Mouse (Mus musculus): ENCODE measurements at regions not wholly inside any gene's neighbourhood (a gene's known extent, or its start where the extent isn't known, plus 50 kb on each side); places are given as distances from the start of the nearest gene placed in this dataset.

DNA sequence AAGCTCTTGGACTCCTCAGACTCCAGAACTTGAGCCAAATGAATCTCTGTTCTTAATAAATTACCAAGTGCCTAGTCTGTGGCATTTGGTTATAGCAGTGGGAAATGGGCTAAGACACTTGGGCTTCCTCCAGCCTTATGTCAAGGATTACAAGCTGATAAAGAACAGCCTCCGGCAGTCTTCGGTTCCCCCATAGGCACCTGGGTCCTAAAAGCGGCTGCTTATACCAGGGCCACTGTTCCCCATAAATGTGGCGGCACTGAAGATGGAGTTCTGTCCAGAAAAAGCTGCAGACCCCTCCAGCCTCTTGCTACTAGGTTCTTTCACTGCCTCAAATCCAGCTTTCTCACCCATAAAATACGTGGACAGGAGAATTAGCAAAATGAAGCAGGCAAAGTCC, 87.6 kb downstream of the Il9r start:
- Histone ChIP-seq H3K9ac (ENCODE audit: low read depth, low read length) (no peak overlapping the region), H3K4me1 (replicated peaks; ENCODE audit: control insufficient read depth, insufficient read depth, low read length) (no peaks in the 10 kb centered on the region), H3K36me3 (ENCODE audit: control insufficient read depth, insufficient read depth) (no peaks in the 10 kb centered on the region), H3K4me2 (replicated peaks; ENCODE audit: low read depth) (no peak overlapping the region), H3K9me3 (ENCODE audit: control insufficient read depth) (no peaks in the 10 kb centered on the region), H3K27ac (ENCODE audit: low read depth, low read length) (no peak overlapping the region), H3K4me3 (ENCODE audit: low read depth, low read length) (no peak overlapping the region), H3K27me3 (replicated peaks; ENCODE audit: control insufficient read depth, insufficient read depth, low read length) (no peaks in the 10 kb centered on the region)
- ATAC-seq = no peak
- WGBS = 49% methylated on average over 5 of the region's 5 CpGs
- no peak for TF ChIP-seq CTCF (IDR thresholded peaks at IDR 0.05; ENCODE audit: low read depth)

GRCm38 (mm10) chr11:32111841-32112240, 88.2 kb downstream of the Il9r start:
- TF ChIP-seq CTCF (IDR thresholded peaks at IDR 0.05; ENCODE audit: low read depth) = no peak
- H3K9me3 ChIP-seq (ENCODE audit: control insufficient read depth) = no peaks in the 10 kb centered on the region
- no peak overlapping the region for H3K9ac ChIP-seq (ENCODE audit: low read depth, low read length)
- no peaks in the 10 kb centered on the region for H3K36me3 ChIP-seq (ENCODE audit: control insufficient read depth, insufficient read depth)
- WGBS = 68% methylated on average over 3 of the region's 3 CpGs
- H3K4me3 ChIP-seq (ENCODE audit: low read depth, low read length) = no peak overlapping the region
- H3K4me1 ChIP-seq (replicated peaks; ENCODE audit: control insufficient read depth, insufficient read depth, low read length) = no peaks in the 10 kb centered on the region
- no peak for ATAC-seq
- H3K27me3 ChIP-seq (replicated peaks; ENCODE audit: control insufficient read depth, insufficient read depth, low read length) = no peaks in the 10 kb centered on the region
- no peak overlapping the region for H3K27ac ChIP-seq (ENCODE audit: low read depth, low read length)
- H3K4me2 ChIP-seq (replicated peaks; ENCODE audit: low read depth) = no peak overlapping the region

DNA sequence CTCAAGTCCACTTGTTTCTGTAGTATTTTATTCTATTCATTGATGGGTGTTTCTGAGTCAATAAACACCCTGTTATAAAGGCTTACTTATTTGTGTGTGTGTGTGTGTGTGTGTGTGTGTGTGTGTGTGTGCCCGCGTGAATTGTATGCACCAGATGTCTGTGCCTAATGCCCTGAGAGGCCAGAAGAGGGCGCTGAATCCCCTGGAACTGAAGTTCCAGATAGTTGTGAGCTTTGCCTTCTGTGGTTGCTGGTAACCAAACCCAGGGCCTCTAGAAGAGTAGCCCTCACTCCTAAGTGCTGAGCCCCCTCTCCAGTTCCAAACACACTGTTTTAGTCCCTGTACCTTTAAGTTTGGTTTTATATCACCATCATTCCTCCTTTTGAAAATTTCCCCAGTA, 90.2 kb downstream of the Il9r start:
- Histone ChIP-seq H3K9ac (ENCODE audit: low read depth, low read length) (no peak overlapping the region), H3K4me2 (replicated peaks; ENCODE audit: low read depth) (no peak overlapping the region), H3K9me3 (ENCODE audit: control insufficient read depth) (no peaks in the 10 kb centered on the region), H3K4me1 (replicated peaks; ENCODE audit: control insufficient read depth, insufficient read depth, low read length) (no peaks in the 10 kb centered on the region), H3K27me3 (replicated peaks; ENCODE audit: control insufficient read depth, insufficient read depth, low read length) (no peaks in the 10 kb centered on the region), H3K36me3 (ENCODE audit: control insufficient read depth, insufficient read depth) (no peaks in the 10 kb centered on the region), H3K27ac (ENCODE audit: low read depth, low read length) (no peak overlapping the region), H3K4me3 (ENCODE audit: low read depth, low read length) (no peak overlapping the region)
- no peak for TF ChIP-seq CTCF (IDR thresholded peaks at IDR 0.05; ENCODE audit: low read depth)
- no peak for ATAC-seq
- WGBS = 89% methylated on average over 3 of the region's 3 CpGs

Data from intestine, postnatal 0 days (tissue).